19 mouse cellular contexts compared by ENCODE assay signal in genomic region chr13:102487416-102488097, GRCm38 (mm10).
DNase-seq lines count a peak whose midpoint lies in the region; ATAC-seq and TF ChIP-seq lines count a peak whose summit lies in the region.
"Had no signal": no experiment of that assay in that cellular context is flagged by ENCODE, and none has a peak within 500 bp of the region (broad histone marks: within the 10 kb centered on the region; RNA-seq: fewer than 3 reads in every experiment).

No protein-coding gene starts in this region.

- no peaks in the 10 kb centered on the region for H3K9me3 ChIP-seq in forebrain, embryonic 14.5 days (replicated peaks; ENCODE audit: control insufficient read depth, low read length)
- H3K9me3 ChIP-seq in forebrain, embryonic 10.5 days: 0 out of 2 replicates have a peak, but pooled peaks cover 5% of the 10 kb centered on the region
- no peaks in the 10 kb centered on the region for H3K9me3 ChIP-seq in lung, embryonic 14.5 days (ENCODE audit: low read depth, low read length)
- H3K9me3 ChIP-seq in lung, postnatal 0 days (ENCODE audit: low read length): no peaks in the 10 kb centered on the region
- no peaks in the 10 kb centered on the region for H3K9me3 ChIP-seq in embryonic facial prominence, embryonic 14.5 days (ENCODE audit: control insufficient read depth, low read length)
- H3K9me3 ChIP-seq: embryonic facial prominence, embryonic 15.5 days; intestine, embryonic 15.5 days; limb, embryonic 12.5 days; liver, embryonic 13.5 days; megakaryocyte, embryonic 14.5 days had no signal

- H3K36me3 ChIP-seq in forebrain, embryonic 14.5 days (ENCODE audit: control insufficient read depth, insufficient read depth, low read length): no peaks in the 10 kb centered on the region
- no peaks in the 10 kb centered on the region for H3K36me3 ChIP-seq in forebrain, embryonic 10.5 days (replicated peaks)
- H3K36me3 ChIP-seq in lung, embryonic 14.5 days (ENCODE audit: insufficient read depth): no peaks in the 10 kb centered on the region
- no peaks in the 10 kb centered on the region for H3K36me3 ChIP-seq in lung, postnatal 0 days (ENCODE audit: insufficient read depth, low read length)
- no peaks in the 10 kb centered on the region for H3K36me3 ChIP-seq in embryonic facial prominence, embryonic 14.5 days (ENCODE audit: control insufficient read depth, insufficient read depth, low read length)
- H3K36me3 ChIP-seq: embryonic facial prominence, embryonic 15.5 days; intestine, embryonic 15.5 days; limb, embryonic 12.5 days; liver, embryonic 13.5 days had no signal

- no peak for TF ChIP-seq CTCF in lung, embryonic 14.5 days (IDR thresholded peaks at IDR 0.05; ENCODE audit: low read depth)
- no peak for TF ChIP-seq CTCF in lung, postnatal 0 days (IDR thresholded peaks at IDR 0.05)

- TF ChIP-seq EP300 in lung, postnatal 0 days (IDR thresholded peaks at IDR 0.05): no peak

- peak; percentile 2 for DNase-seq in forebrain, embryonic 14.5 days (ENCODE audit: low spot score)
- DNase-seq in forebrain, embryonic 10.5 days (ENCODE audit: extremely low spot score, low spot score): no peak
- DNase-seq in lung, embryonic 14.5 days: peak; percentile 31
- DNase-seq in lung, postnatal 0 days (ENCODE audit: low spot score): no peak
- DNase-seq in embryonic facial prominence, embryonic 14.5 days (ENCODE audit: low spot score): peak; percentile 55
- peak; percentile 91 for DNase-seq in retina, postnatal 1 day
- no peak for DNase-seq in left cerebral cortex, adult 9 months (ENCODE audit: low spot score in 2 of 2)
- no peak for DNase-seq in left cerebral cortex, adult 11 months (ENCODE audit: low spot score)
- DNase-seq: adrenal gland, adult 8-10 months; cerebellum, adult 11 months; cerebellum, postnatal 25 days; heart, adult 18-20 months; kidney, postnatal 4 days; liver, embryonic 13.5 days; lung, postnatal 14 days had no signal

- H3K27ac ChIP-seq in forebrain, embryonic 14.5 days (ENCODE audit: low read depth, low read length): no peak overlapping the region
- no peak overlapping the region for H3K27ac ChIP-seq in forebrain, embryonic 10.5 days
- no peak overlapping the region for H3K27ac ChIP-seq in lung, embryonic 14.5 days (ENCODE audit: low read depth)
- H3K27ac ChIP-seq in lung, postnatal 0 days (ENCODE audit: low read length): no peak overlapping the region
- H3K27ac ChIP-seq in embryonic facial prominence, embryonic 14.5 days (replicated peaks; ENCODE audit: low read depth, low read length): no peak overlapping the region
- H3K27ac ChIP-seq: embryonic facial prominence, embryonic 15.5 days; intestine, embryonic 15.5 days; limb, embryonic 12.5 days; liver, embryonic 13.5 days had no signal

- H3K4me2 ChIP-seq in forebrain, embryonic 14.5 days (ENCODE audit: low read length): no peak overlapping the region
- no peak overlapping the region for H3K4me2 ChIP-seq in lung, embryonic 14.5 days
- no peak overlapping the region for H3K4me2 ChIP-seq in lung, postnatal 0 days (replicated peaks; ENCODE audit: low read depth, low read length)
- H3K4me2 ChIP-seq in embryonic facial prominence, embryonic 14.5 days (ENCODE audit: low read depth, low read length): no peak overlapping the region
- H3K4me2 ChIP-seq: embryonic facial prominence, embryonic 15.5 days; intestine, embryonic 15.5 days; limb, embryonic 12.5 days; liver, embryonic 13.5 days had no signal

- H3K4me3 ChIP-seq in forebrain, embryonic 14.5 days (ENCODE audit: low read depth, low read length): no peak overlapping the region
- no peak overlapping the region for H3K4me3 ChIP-seq in forebrain, embryonic 10.5 days
- H3K4me3 ChIP-seq in lung, embryonic 14.5 days (ENCODE audit: low read depth, low read length): no peak overlapping the region
- H3K4me3 ChIP-seq in lung, postnatal 0 days (ENCODE audit: low read depth, low read length): no peak overlapping the region
- H3K4me3 ChIP-seq in embryonic facial prominence, embryonic 14.5 days (ENCODE audit: low read depth, low read length): no peak overlapping the region
- H3K4me3 ChIP-seq: embryonic facial prominence, embryonic 15.5 days; intestine, embryonic 15.5 days; limb, embryonic 12.5 days; liver, embryonic 13.5 days; megakaryocyte, embryonic 14.5 days had no signal

- no peak for ATAC-seq in forebrain, embryonic 14.5 days
- ATAC-seq in lung, embryonic 14.5 days (ENCODE audit: insufficient read depth): no peak
- ATAC-seq in lung, postnatal 0 days: no peak
- ATAC-seq in embryonic facial prominence, embryonic 14.5 days (ENCODE audit: low read depth): peak; percentile 62; the same call in 1 of the 2 replicates
- ATAC-seq: intestine, embryonic 15.5 days had no signal

- no peak overlapping the region for H3K9ac ChIP-seq in forebrain, embryonic 14.5 days (ENCODE audit: low read length)
- no peak overlapping the region for H3K9ac ChIP-seq in lung, embryonic 14.5 days
- H3K9ac ChIP-seq in lung, postnatal 0 days (replicated peaks; ENCODE audit: low read depth): no peak overlapping the region
- no peak overlapping the region for H3K9ac ChIP-seq in embryonic facial prominence, embryonic 14.5 days (ENCODE audit: low read depth, low read length)
- H3K9ac ChIP-seq: embryonic facial prominence, embryonic 15.5 days; intestine, embryonic 15.5 days; limb, embryonic 12.5 days; liver, embryonic 13.5 days had no signal

- H3K27me3 ChIP-seq in forebrain, embryonic 14.5 days (replicated peaks; ENCODE audit: control insufficient read depth, insufficient read depth, low read length): no peaks in the 10 kb centered on the region
- no peaks in the 10 kb centered on the region for H3K27me3 ChIP-seq in forebrain, embryonic 10.5 days (ENCODE audit: poor library complexity, severe bottlenecking)
- no peaks in the 10 kb centered on the region for H3K27me3 ChIP-seq in lung, embryonic 14.5 days (ENCODE audit: insufficient read depth, low read length)
- H3K27me3 ChIP-seq in lung, postnatal 0 days (replicated peaks; ENCODE audit: insufficient read depth, low read length): no peaks in the 10 kb centered on the region
- H3K27me3 ChIP-seq in embryonic facial prominence, embryonic 14.5 days (replicated peaks; ENCODE audit: control insufficient read depth, insufficient read depth, low read length): no peaks in the 10 kb centered on the region
- H3K27me3 ChIP-seq: embryonic facial prominence, embryonic 15.5 days; intestine, embryonic 15.5 days; limb, embryonic 12.5 days; liver, embryonic 13.5 days; megakaryocyte, embryonic 14.5 days had no signal

- WGBS in forebrain, embryonic 14.5 days: 42% methylated on average over 4 of the region's 4 CpGs
- WGBS in forebrain, embryonic 10.5 days: 49% methylated on average over 4 of the region's 4 CpGs
- 58% methylated on average over 4 of the region's 4 CpGs for WGBS in lung, embryonic 14.5 days
- 60% methylated on average over 4 of the region's 4 CpGs for WGBS in lung, postnatal 0 days
- 47% methylated on average over 4 of the region's 4 CpGs for WGBS in embryonic facial prominence, embryonic 14.5 days

- H3K4me1 ChIP-seq in forebrain, embryonic 14.5 days (ENCODE audit: control insufficient read depth, insufficient read depth, low read length): no peaks in the 10 kb centered on the region
- peaks cover 5% of the 10 kb centered on the region for H3K4me1 ChIP-seq in forebrain, embryonic 10.5 days
- no peaks in the 10 kb centered on the region for H3K4me1 ChIP-seq in lung, embryonic 14.5 days (ENCODE audit: insufficient read depth)
- H3K4me1 ChIP-seq in lung, postnatal 0 days (ENCODE audit: insufficient read depth, low read depth, low read length): no peaks in the 10 kb centered on the region
- no peaks in the 10 kb centered on the region for H3K4me1 ChIP-seq in embryonic facial prominence, embryonic 14.5 days (ENCODE audit: control insufficient read depth, insufficient read depth, low read length)
- H3K4me1 ChIP-seq: embryonic facial prominence, embryonic 15.5 days; intestine, embryonic 15.5 days; limb, embryonic 12.5 days; liver, embryonic 13.5 days; megakaryocyte, embryonic 14.5 days had no signal

Comparison
In these comparisons a context has a peak if more than half of its experiments do, and no peak if none do; other contexts are left out.
1. DNase-seq: peak in forebrain, embryonic 14.5 days (single experiment), lung, embryonic 14.5 days (single experiment), embryonic facial prominence, embryonic 14.5 days (single experiment) and retina, postnatal 1 day (single experiment); none in forebrain, embryonic 10.5 days (single experiment), lung, postnatal 0 days (single experiment), left cerebral cortex, adult 9 months (0 of 2) and left cerebral cortex, adult 11 months (single experiment).